Mouse (Mus musculus) embryonic facial prominence, embryonic 15.5 days (tissue): ENCODE data around the gene Zfp811. TPM values are rescaled to one million over a fixed set of nuclear protein-coding genes. Genes with fewer than 3 reads are reported as not detected.
"Not testable (repeated sequence)": the region's sequence is repeated elsewhere in the genome, so short reads cannot be mapped to it uniquely, and the experiment has no call there.

Source experiments
- ATAC-seq: fragments of 200-750 bp; cut with Nextera tagmentation; 2 replicates; pipeline ENCODE4 v1.8.0; 2017; ENCODE audit warnings: low read depth, moderate TSS enrichment; ENCODE audit not compliant: insufficient number of reproducible peaks, low FRiP score, low TSS enrichment
- H3K27ac ChIP-seq: fragments of 300-500 bp; sonication (generic); replicated peaks from 2 replicates; pipeline ENCODE4 v1.5.1; 2015; ENCODE audit warnings: mild to moderate bottlenecking, inconsistent platforms
- H3K27me3 ChIP-seq: fragments of 300-500 bp; sonication (generic); 2 replicates; pipeline ENCODE4 v1.6.1; 2015; ENCODE audit warnings: inconsistent platforms
- H3K36me3 ChIP-seq: fragments of 300-500 bp; sonication (generic); 2 replicates; pipeline ENCODE4 v1.6.1; 2015; ENCODE audit warnings: mild to moderate bottlenecking, inconsistent platforms
- H3K4me1 ChIP-seq: fragments of 300-500 bp; sonication (generic); 2 replicates; pipeline ENCODE4 v1.6.1; 2015; ENCODE audit warnings: inconsistent platforms
- H3K4me2 ChIP-seq: fragments of 300-500 bp; sonication (generic); replicated peaks from 2 replicates; pipeline ENCODE4 v1.6.1; 2015; ENCODE audit warnings: mild to moderate bottlenecking, inconsistent platforms
- H3K4me3 ChIP-seq: fragments of 300-500 bp; sonication (generic); replicated peaks from 2 replicates; pipeline ENCODE4 v1.5.1; 2015; ENCODE audit warnings: mild to moderate bottlenecking, inconsistent platforms
- H3K9ac ChIP-seq: fragments of 300-500 bp; sonication (generic); 2 replicates; pipeline ENCODE4 v1.6.1; 2015; ENCODE audit warnings: inconsistent platforms
- H3K9me3 ChIP-seq: fragments of 300-500 bp; sonication (generic); replicated peaks from 2 replicates; pipeline ENCODE4 v1.6.1; 2016; ENCODE audit warnings: inconsistent platforms
- WGBS: fragments of 180-500 bp; shearing (Covaris S2); methylation state at CpG from one replicate; pipeline ENCODE4 v1.1.7; 2015; 5-methylcytosine and 5-hydroxymethylcytosine counted together
- polyA plus RNA-seq: library from polyadenylated mRNA; unstranded; fragments of >200 nt; fragmentation: Nextera tagmentation; extraction: Ambion mirVana; gene quantifications from 2 replicates; pipeline ENCODE4 v1.2.1, GENCODE M21; 2015

The Zfp811 gene
- polyA plus RNA-seq = 3.8 and 4.0 TPM in 2 replicates

DNA sequence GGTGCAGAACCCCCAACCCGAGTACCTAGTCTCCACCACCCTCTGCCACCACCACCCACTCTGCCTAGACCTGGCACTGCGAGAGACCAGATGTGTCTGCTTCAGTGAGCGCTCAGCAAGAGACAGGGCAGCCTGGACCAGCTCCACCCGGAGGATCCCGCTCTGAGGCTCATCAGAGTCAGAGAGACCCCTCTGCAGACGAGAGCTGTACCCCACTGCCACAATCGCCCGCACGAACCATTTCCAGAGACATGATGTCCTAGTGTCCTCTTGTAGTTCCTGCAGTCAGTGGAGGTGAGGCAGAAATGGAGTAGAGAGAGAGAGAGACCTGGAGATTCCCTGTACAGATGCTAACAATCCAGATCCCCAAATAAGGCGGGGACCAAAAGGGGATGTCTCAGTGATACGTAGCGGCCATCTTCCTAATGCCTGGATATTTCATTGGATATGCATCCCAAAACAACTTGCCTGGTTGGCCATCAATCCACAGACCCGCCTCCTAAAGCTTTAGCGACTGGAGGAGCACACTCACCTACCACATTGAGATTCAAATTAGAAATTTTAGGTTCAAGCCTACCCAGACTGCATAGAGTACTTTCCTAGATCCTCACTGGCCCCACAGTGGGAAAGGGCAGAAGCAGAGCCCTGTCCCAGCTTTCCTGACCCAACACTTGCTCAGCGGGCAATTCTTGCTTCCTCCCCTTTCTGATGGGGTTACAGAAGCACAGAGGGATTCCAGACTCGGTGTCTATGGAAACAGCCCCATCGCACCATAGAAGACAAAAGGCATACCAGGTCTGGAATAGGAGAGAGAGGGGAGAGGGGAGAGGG lies at the start of gene Zfp811:
TSS of gene Zfp811 (minus strand) at position 388 of the 831 bp plus-strand sequence.
- peak; percentile 88 for ATAC-seq
- Histone ChIP-seq H3K4me2 (peak within 1 kb of the TSS; percentile 69), H3K9ac (peak within 1 kb of the TSS; percentile 33), H3K27ac (peak within 1 kb of the TSS; percentile 51), H3K36me3 (peaks cover under 1% of the 10 kb centered on the region; the same call in 1 of the 2 replicates), H3K9me3 (no peaks in the 10 kb centered on the region), H3K4me1 (peaks cover 9% of the 10 kb centered on the region; the same call in 1 of the 2 replicates), H3K4me3 (peak within 1 kb of the TSS; percentile 55), H3K27me3 (no peaks in the 10 kb centered on the region)
- 2% methylated on average over 17 of the region's 17 CpGs for WGBS

DNA sequence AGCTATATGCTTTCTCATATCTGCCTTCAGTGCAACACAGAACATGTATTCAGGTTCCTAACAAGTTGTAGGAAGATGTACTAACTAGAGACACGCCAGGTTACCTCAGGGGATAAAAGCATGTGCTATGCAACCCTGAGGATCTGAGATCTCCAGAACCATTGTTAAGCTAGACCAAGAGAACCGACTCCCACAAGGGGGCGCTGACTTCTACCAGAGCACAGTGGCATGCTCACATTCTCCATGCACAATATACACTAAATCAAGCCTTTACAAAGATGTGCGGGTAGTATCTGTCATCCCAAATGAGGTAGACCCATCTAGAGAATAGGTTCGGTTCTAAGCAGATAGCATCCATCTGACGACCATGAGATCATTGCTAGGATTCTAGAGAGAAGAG lies 47.0 kb upstream of the Zfp811 start:
- WGBS = 53% methylated on average over 4 of the region's 6 CpGs
- ATAC-seq = not testable (repeated sequence)

DNA sequence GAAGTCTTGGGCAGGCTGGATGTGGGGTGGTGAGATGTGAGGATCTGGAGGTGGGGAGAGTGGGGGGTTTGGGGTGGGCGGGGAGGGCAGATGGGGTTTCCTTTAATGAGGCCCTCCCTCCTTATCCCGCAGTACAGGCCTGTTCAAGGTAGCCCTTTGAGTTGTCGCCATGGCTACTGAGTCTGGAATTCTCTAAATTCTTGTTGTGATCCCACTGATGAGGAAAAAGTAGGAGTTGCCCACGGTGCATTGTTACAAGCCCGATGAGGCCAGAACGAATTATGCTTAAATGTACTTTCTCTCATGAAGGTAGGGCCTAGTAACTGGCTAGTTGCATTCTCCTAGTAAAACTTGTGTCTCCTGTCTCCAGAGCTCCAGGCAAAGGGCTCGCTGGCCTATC lies 41.9 kb upstream of the Zfp811 start:
- Histone ChIP-seq H3K27me3 (no peaks in the 10 kb centered on the region), H3K4me1 (no peaks in the 10 kb centered on the region), H3K4me2 (no peak overlapping the region), H3K27ac (no peak overlapping the region), H3K36me3 (no peaks in the 10 kb centered on the region), H3K9ac (no peak overlapping the region), H3K4me3 (no peak overlapping the region), H3K9me3 (no peaks in the 10 kb centered on the region)
- WGBS = 49% methylated on average over 7 of the region's 7 CpGs
- ATAC-seq = no peak

More for the DNA sequence above, 47.0 kb upstream of the Zfp811 start:
- not testable (repeated sequence) for H3K4me1 ChIP-seq, H3K27ac ChIP-seq, H3K4me2 ChIP-seq, H3K27me3 ChIP-seq, H3K9me3 ChIP-seq, H3K9ac ChIP-seq, H3K4me3 ChIP-seq, H3K36me3 ChIP-seq

DNA sequence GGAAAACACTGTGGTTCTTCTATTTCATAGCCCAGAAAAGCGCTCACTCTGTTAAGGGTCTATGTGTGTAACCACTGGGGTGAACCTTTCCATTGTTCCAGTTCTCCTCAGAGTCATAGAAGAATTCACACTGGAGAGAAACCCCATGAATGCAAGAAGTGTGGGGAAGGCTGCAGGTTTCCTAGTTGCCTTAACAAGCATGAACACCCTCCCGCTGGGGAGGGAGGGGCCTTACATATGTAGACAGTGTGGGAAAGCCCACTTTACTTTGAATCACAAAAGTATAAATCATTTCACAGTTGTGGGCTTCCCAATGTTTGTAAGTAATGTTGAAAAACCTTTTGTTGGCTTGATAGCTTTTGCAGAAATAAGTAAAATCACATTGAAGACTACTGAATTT lies 31.7 kb upstream of the Zfp811 start:
- 63% methylated on average over 2 of the region's 2 CpGs for WGBS
- no peak for ATAC-seq

DNA sequence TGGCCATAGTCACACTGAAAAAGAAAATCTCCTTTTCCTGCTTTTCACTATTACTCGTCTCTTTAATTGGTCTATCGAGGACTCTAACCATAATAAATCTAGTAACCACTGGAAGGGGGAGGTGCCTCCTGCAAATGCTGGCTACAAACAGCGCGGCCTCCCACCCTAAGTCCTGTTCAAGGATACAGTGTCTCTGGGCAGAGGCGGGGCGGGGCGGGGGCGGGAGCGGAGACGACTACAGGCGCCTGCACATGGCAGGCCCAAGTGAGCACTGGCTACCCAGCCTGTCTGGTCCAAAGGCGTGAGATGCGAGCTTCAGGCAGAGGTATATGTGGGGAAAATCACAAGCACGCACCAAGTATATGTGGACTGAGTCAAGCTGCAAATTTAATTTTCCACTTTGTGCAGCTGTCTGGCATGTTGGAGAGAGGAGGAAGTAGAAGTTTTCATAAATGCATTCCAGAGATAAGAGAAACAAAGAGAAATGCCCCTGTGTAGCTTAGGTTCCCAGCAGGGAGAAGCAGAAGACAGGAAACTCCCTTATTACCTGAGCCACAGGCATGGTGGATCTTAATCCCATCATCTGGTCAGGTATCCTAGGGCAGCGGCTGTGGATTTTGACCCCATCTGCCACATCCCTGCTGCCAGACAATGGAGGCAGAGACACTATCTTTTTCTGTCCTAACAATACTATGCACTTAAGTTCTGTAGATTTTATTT lies 29.5 kb upstream of the Zfp811 start:
- H3K4me3 ChIP-seq = no peak overlapping the region
- no peak overlapping the region for H3K4me2 ChIP-seq
- ATAC-seq = no peak
- H3K36me3 ChIP-seq = no peaks in the 10 kb centered on the region
- WGBS = 35% methylated on average over 15 of the region's 15 CpGs
- no peaks in the 10 kb centered on the region for H3K27me3 ChIP-seq
- H3K4me1 ChIP-seq = no peaks in the 10 kb centered on the region
- no peak overlapping the region for H3K9ac ChIP-seq
- H3K27ac ChIP-seq = no peak overlapping the region
- H3K9me3 ChIP-seq = no peaks in the 10 kb centered on the region

More for the DNA sequence above, 31.7 kb upstream of the Zfp811 start:
- Histone ChIP-seq H3K27ac (no peak overlapping the region), H3K4me3 (no peak overlapping the region), H3K9me3 (no peaks in the 10 kb centered on the region), H3K9ac (no peak overlapping the region), H3K36me3 (no peaks in the 10 kb centered on the region), H3K27me3 (no peaks in the 10 kb centered on the region), H3K4me1 (no peaks in the 10 kb centered on the region), H3K4me2 (no peak overlapping the region)

DNA sequence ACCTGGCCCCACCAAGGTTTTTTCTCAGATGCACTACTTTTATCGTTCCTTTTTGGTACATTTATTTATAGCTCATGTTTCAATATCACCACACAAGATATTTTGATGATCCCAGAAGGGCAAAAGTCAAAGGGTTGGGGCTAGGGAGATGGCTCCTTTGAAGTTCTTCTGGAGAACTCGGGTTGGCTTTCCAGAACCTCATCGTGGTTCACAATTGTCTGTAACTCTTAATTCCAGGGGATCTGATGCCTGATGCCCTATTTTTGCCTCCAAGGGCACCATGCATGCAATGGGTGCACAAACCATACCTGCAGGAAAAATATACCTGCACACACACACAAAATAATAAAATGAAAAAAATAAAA lies 20.7 kb upstream of the Zfp811 start:
- no peaks in the 10 kb centered on the region for H3K9me3 ChIP-seq
- H3K27me3 ChIP-seq = no peaks in the 10 kb centered on the region
- H3K9ac ChIP-seq = no peak overlapping the region
- no peak for ATAC-seq
- H3K4me3 ChIP-seq = peak overlapping the region; percentile 78
- peak overlapping the region; percentile 53 for H3K4me2 ChIP-seq
- H3K27ac ChIP-seq = no peak overlapping the region
- peaks cover 5% of the 10 kb centered on the region; the same call in 1 of the 2 replicates for H3K4me1 ChIP-seq
- 23% methylated on average over 3 of the region's 3 CpGs for WGBS
- H3K36me3 ChIP-seq = peaks cover 16% of the 10 kb centered on the region

DNA sequence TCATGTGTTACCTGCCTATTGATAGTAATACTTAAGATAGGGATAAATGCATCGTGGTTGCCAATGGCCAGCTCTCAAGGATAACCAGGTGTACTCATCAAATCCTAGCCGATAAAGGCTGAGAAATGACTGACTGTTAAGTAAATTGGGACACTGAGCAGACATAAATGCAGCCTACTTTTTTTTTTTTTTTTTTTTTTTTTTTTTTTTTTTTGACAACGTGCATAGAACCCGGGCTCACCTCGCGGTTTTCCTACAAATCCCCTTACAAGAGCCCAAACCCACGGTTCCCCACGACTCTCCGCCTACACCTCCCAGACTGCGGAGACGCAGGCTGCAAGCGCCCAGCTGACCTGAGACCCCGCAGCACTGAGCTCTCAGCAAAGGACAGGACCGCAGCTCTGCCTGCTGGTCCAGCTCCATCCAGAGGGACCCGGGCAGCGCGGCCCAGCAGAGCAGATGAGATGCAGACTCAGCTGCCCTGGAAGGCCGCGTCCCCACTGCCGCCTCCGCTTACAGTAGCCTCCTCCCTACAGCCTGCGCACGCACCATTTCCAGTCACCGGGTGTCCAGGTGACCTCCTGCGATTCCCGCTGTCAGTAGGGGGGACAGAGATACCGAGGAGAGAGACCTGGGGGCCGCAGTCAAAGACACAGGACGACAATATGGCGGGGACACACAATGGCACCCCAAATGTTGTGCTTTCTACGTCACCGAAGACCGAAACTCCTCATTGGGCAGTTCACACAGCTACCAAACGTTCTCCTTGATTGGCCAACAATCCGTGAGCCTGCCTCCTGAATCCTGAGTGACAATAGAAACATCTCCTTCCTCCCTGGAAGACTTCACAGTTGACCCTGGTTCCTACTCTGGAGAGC lies 20.0 kb upstream of the Zfp811 start, which contains the start of gene Zfp799:
TSS of gene Zfp799 (minus strand) at position 722 of the 878 bp plus-strand sequence.
- no peaks in the 10 kb centered on the region for H3K9me3 ChIP-seq
- peak within 1 kb of the TSS; percentile 53 for H3K4me2 ChIP-seq
- H3K27ac ChIP-seq = peak within 1 kb of the TSS; percentile 55; the same call in 1 of the 2 replicates
- H3K4me3 ChIP-seq = peak within 1 kb of the TSS; percentile 78
- H3K4me1 ChIP-seq = peaks cover 5% of the 10 kb centered on the region; the same call in 1 of the 2 replicates
- H3K36me3 ChIP-seq = peaks cover 22% of the 10 kb centered on the region
- H3K27me3 ChIP-seq = no peaks in the 10 kb centered on the region
- WGBS = 1% methylated on average over 35 of the region's 35 CpGs
- ATAC-seq = peak; percentile 96
- H3K9ac ChIP-seq = peak within 1 kb of the TSS; percentile 96

DNA sequence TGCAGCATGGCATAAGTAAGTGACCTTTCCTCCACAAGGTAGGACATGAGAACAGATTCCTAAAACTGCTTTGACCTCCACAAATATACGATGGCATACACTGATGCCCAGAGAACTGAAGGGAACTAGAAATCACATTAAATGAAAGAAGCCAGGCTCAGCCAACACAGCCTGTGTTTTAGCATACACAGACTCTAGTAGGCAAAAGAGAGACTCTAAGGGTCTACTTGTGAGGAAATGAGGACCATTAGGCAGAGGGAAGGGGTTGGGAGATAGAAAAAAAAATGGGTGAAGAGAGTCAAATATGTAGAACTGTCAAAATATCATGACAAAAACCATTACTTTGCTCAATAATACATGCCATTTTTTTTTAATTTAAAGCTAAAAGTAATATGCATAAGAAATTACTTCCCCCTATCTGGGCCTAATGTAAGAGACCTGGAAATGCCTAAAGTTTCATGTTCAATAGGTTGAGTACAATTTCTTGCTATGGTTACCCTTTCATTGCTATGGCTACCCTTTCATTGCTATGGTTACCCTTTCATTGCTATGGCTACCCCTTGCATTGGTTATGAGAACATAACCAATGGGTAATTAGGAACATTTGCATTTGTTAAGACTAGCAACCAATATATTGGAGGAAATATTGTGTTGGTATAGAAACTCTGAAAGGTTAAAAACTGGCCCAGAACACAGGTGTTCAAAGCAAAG lies 6.5 kb upstream of the Zfp811 start:
- Histone ChIP-seq H3K4me3 (no peak overlapping the region), H3K27me3 (no peaks in the 10 kb centered on the region), H3K27ac (no peak overlapping the region), H3K9ac (no peak overlapping the region), H3K9me3 (no peaks in the 10 kb centered on the region), H3K36me3 (peaks cover 36% of the 10 kb centered on the region), H3K4me2 (no peak overlapping the region), H3K4me1 (no peaks in the 10 kb centered on the region)
- ATAC-seq = no peak
- 100% methylated on average over 1 of the region's 1 CpGs for WGBS

DNA sequence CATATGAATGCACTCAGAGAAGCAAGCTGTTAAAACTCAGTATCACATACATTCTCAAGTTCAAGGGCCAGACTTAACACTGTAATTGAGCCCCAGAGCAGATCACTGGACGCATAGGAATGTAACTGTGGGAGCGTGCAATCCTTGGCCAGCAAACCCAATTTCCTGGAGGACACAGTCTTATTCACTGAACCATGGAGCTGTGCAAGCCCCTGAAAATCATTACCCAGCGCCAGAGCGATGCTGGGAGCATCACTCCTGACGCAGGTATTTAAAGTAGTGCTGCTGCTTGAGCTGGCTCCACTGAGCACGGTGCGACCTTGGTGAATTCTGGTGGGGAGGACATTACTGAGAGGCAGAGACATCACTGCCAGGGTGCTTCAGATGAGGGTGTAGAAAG lies 4.4 kb upstream of the Zfp811 start:
- no peak for ATAC-seq
- H3K4me3 ChIP-seq = no peak overlapping the region
- H3K9ac ChIP-seq = no peak overlapping the region
- peaks cover 4% of the 10 kb centered on the region; the same call in 1 of the 2 replicates for H3K4me1 ChIP-seq
- no peak overlapping the region for H3K27ac ChIP-seq
- H3K4me2 ChIP-seq = no peak overlapping the region
- H3K27me3 ChIP-seq = no peaks in the 10 kb centered on the region
- WGBS = 74% methylated on average over 7 of the region's 7 CpGs
- H3K9me3 ChIP-seq = no peaks in the 10 kb centered on the region
- peaks cover 19% of the 10 kb centered on the region for H3K36me3 ChIP-seq

DNA sequence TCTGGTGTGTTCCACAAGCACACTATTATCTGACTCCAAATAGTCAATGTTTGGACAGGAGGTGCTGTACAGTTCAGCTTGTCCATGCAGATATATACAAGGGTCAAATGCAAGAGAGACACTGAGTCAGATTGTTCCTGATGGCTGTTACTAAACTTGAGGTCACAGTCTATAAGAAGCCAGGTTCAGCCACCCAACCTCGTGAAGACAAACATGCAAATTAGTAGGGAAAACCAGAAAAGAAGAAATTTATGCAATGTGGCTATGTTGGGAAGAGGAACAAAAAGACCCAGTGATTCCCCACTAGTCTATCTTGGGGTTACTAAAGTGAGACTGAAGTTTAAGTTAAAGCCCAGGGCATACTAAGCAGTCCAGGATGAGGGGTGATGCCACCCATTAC lies 917 bp upstream of the Zfp811 start:
- no peak for ATAC-seq
- Histone ChIP-seq H3K4me1 (peaks cover 9% of the 10 kb centered on the region; the same call in 1 of the 2 replicates), H3K27me3 (no peaks in the 10 kb centered on the region), H3K9me3 (no peaks in the 10 kb centered on the region), H3K4me2 (no peak overlapping the region), H3K27ac (no peak overlapping the region), H3K4me3 (no peak overlapping the region), H3K9ac (no peak overlapping the region), H3K36me3 (peaks cover 4% of the 10 kb centered on the region; the same call in 1 of the 2 replicates)
- 47% methylated on average over 1 of the region's 1 CpGs for WGBS
